Comparison of ENCODE assay signal across 9 mouse cellular contexts in the genomic region with DNA sequence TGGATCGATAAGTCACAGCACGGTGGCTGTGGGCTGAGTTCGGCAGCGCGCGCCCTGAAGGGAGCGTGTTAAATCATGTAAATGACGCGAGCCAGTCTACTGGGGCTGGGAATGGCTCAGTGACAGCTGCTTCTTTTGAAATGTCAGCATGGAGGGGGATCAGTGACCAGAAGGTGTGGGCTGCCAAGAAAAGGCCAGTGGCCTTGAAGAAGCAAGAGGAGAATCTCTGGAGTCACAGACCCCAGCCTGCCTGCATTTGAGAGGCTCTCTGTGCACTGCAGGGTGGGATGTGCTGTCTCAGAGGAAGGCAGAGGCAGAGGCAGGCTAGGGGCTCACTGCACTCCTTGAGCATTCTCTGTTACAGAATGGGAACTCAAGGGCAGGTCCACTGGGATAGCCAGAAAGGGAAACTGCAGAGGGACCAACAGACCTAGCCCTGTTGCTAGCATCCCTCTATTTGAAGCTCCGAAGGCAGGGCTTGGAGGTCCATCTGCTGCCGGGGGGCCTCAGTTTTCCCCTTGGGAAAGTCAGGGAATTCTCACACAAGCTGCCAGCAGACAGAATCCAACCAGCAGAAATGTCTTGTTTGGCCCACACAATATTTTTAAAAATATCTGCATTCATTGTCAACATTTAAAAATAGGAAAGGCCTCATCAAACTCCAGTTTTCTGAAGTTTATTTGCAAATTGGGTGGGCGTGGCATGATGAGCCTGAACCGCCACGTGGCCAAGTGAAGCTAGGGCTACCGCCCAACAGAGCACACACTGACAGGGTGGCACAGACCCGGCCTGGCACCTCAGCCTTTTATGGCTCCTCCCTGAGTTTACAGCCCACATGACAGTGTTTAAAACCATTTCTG.
DNase-seq lines count a peak whose midpoint lies in the region; ATAC-seq and TF ChIP-seq lines count a peak whose summit lies in the region.
"Had no signal": no experiment of that assay in that cellular context is flagged by ENCODE, and none has a peak within 500 bp of the region (broad histone marks: within the 10 kb centered on the region; RNA-seq: fewer than 3 reads in every experiment).

No protein-coding gene starts in this region.

- ATAC-seq in midbrain, embryonic 14.5 days (ENCODE audit: low FRiP score, low TSS enrichment) = peak; percentile 62; the same call in 1 of the 2 replicates
- ATAC-seq: intestine, postnatal 0 days had no signal

- H3K9ac ChIP-seq in midbrain, embryonic 14.5 days (replicated peaks; ENCODE audit: low read length) = 0 out of 2 replicates have a peak overlapping the region, but pooled peaks have one; percentile 14
- H3K9ac ChIP-seq: stomach, embryonic 15.5 days had no signal

- peaks cover 49% of the 10 kb centered on the region for H3K4me1 ChIP-seq in hindbrain, embryonic 10.5 days (replicated peaks)
- peaks cover 16% of the 10 kb centered on the region for H3K4me1 ChIP-seq in midbrain, embryonic 14.5 days (ENCODE audit: control insufficient read depth, insufficient read depth, low read length)
- H3K4me1 ChIP-seq in cerebellum, adult 2 months (ENCODE audit: control insufficient read depth, insufficient read depth, low read length) = no peaks in the 10 kb centered on the region; the same call in none of the 2 replicates

- no peak for TF ChIP-seq CTCF in cerebellum, adult 2 months (IDR thresholded peaks at IDR 0.05; ENCODE audit: borderline replicate concordance, insufficient read depth, low read depth, low read length)

- H3K36me3 ChIP-seq in hindbrain, embryonic 10.5 days = no peaks in the 10 kb centered on the region
- no peaks in the 10 kb centered on the region for H3K36me3 ChIP-seq in midbrain, embryonic 14.5 days (ENCODE audit: control insufficient read depth, insufficient read depth, low read length)
- H3K36me3 ChIP-seq: stomach, embryonic 15.5 days had no signal

- H3K4me2 ChIP-seq in midbrain, embryonic 14.5 days (ENCODE audit: low read length) = peak overlapping the region; percentile 25; the same call in 1 of the 2 replicates
- H3K4me2 ChIP-seq: stomach, embryonic 15.5 days had no signal

- H3K9me3 ChIP-seq in hindbrain, embryonic 10.5 days = no peaks in the 10 kb centered on the region
- H3K9me3 ChIP-seq in midbrain, embryonic 14.5 days (ENCODE audit: control insufficient read depth, low read length) = no peaks in the 10 kb centered on the region
- H3K9me3 ChIP-seq: stomach, embryonic 15.5 days had no signal

- WGBS in hindbrain, embryonic 10.5 days = 50% methylated on average over 16 of the region's 16 CpGs
- WGBS in midbrain, embryonic 14.5 days = 23% methylated on average over 16 of the region's 16 CpGs
- WGBS in cerebellum, adult 2 months = 52% methylated on average over 16 of the region's 16 CpGs

- no peaks in the 10 kb centered on the region for H3K27me3 ChIP-seq in hindbrain, embryonic 10.5 days (ENCODE audit: insufficient read depth, poor library complexity, severe bottlenecking)
- no peaks in the 10 kb centered on the region for H3K27me3 ChIP-seq in midbrain, embryonic 14.5 days (ENCODE audit: control insufficient read depth, insufficient read depth, low read length)
- no peaks in the 10 kb centered on the region for H3K27me3 ChIP-seq in cerebellum, adult 2 months (ENCODE audit: control insufficient read depth, insufficient read depth, low read length)
- H3K27me3 ChIP-seq: stomach, embryonic 15.5 days had no signal

- peak; percentile 23 for DNase-seq in kidney, postnatal 14 days
- no peak for DNase-seq in kidney, adult 11 months
- DNase-seq in gastrocnemius, postnatal 10 days = peak; percentile 24
- peak; percentile 35 for DNase-seq in hindbrain, embryonic 10.5 days (ENCODE audit: low spot score)
- DNase-seq in midbrain, embryonic 14.5 days = peak; percentile 65
- no peak for DNase-seq in cerebellum, adult 2 months
- no peak for DNase-seq in spleen, postnatal 14 days (ENCODE audit: low spot score in 2 of 2)

- no peak overlapping the region for H3K4me3 ChIP-seq in hindbrain, embryonic 10.5 days
- H3K4me3 ChIP-seq in midbrain, embryonic 14.5 days (replicated peaks; ENCODE audit: low read depth, low read length) = no peak overlapping the region
- H3K4me3 ChIP-seq in cerebellum, adult 2 months (replicated peaks; ENCODE audit: insufficient read depth, low read depth, low read length) = no peak overlapping the region
- H3K4me3 ChIP-seq: stomach, embryonic 15.5 days had no signal

- peak overlapping the region; percentile 65 for H3K27ac ChIP-seq in hindbrain, embryonic 10.5 days
- peak overlapping the region; percentile 63; the same call in 1 of the 2 replicates for H3K27ac ChIP-seq in midbrain, embryonic 14.5 days (replicated peaks; ENCODE audit: low read depth, low read length)
- no peak overlapping the region for H3K27ac ChIP-seq in cerebellum, adult 2 months (ENCODE audit: insufficient read depth, low read length)
- H3K27ac ChIP-seq: stomach, embryonic 15.5 days had no signal

- TF ChIP-seq POLR2A in cerebellum, adult 2 months (IDR thresholded peaks at IDR 0.05; ENCODE audit: borderline replicate concordance, insufficient read depth, low read length) = no peak

Comparison
In these comparisons a context has a peak if more than half of its experiments do, and no peak if none do; other contexts are left out.
1. DNase-seq: peak in kidney, postnatal 14 days (single experiment), gastrocnemius, postnatal 10 days (single experiment), hindbrain, embryonic 10.5 days (single experiment) and midbrain, embryonic 14.5 days (single experiment); none in kidney, adult 11 months (single experiment), cerebellum, adult 2 months (0 of 2) and spleen, postnatal 14 days (0 of 2).